Mouse (Mus musculus): ENCODE measurements at regions not wholly inside any gene's neighbourhood (a gene's known extent, or its start where the extent isn't known, plus 50 kb on each side); places are given as distances from the start of the nearest gene placed in this dataset.

GRCm38 (mm10) chr15:68620417-68621214 is 2119.9 kb upstream of the Lrrc6 start:
- H3K9ac ChIP-seq (ENCODE audit: low read length) = no peak overlapping the region
- no peak overlapping the region for H3K4me2 ChIP-seq (ENCODE audit: low read length)
- H3K4me3 ChIP-seq (ENCODE audit: low read depth, low read length) = no peak overlapping the region
- DNase-seq (ENCODE audit: low spot score) (no peak), ATAC-seq (no peak)
- no peaks in the 10 kb centered on the region for H3K9me3 ChIP-seq (replicated peaks; ENCODE audit: control insufficient read depth, low read length)
- 45% methylated on average over 6 of the region's 6 CpGs for WGBS
- H3K4me1 ChIP-seq (ENCODE audit: control insufficient read depth, insufficient read depth, low read length) = no peaks in the 10 kb centered on the region
- H3K27me3 ChIP-seq (replicated peaks; ENCODE audit: control insufficient read depth, insufficient read depth, low read length) = no peaks in the 10 kb centered on the region
- H3K36me3 ChIP-seq (ENCODE audit: control insufficient read depth, insufficient read depth, low read length) = no peaks in the 10 kb centered on the region
- H3K27ac ChIP-seq (ENCODE audit: low read depth, low read length) = no peak overlapping the region

DNA sequence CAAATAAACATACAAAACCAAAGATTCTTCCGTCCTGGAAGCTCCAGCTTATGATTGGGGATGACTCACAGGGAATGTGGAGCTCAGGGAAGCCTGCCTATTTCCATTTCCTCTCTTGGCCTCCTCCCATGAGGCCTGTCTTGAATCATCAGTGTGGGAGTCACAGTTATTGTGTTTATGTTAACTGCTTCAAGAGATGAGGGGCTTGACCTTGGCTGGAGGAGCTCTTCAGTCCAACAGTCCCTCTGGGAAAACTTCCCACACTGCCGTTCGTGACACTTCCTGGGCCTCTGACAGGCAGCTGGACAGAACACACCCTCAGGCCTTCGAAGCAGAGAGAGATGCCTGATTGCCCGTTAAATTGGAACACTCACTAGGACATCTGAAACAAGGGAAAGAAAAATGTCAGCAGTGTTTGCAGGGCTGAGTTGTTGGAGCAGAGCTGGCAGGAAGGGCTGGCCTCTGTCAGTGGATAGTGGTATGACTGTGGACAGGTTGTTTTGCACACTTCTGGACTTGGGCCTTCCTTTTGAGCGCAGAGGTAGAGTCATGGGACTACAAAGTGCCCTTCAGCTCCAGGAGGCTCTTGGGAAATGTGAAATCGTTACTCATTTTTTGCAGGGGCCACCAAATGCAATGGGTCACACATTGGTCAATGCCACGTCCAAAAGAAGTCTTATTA is 2105.5 kb upstream of the Lrrc6 start:
- Histone ChIP-seq H3K4me3 (ENCODE audit: low read depth, low read length) (no peak overlapping the region), H3K4me1 (ENCODE audit: control insufficient read depth, insufficient read depth, low read length) (no peaks in the 10 kb centered on the region), H3K27me3 (replicated peaks; ENCODE audit: control insufficient read depth, insufficient read depth, low read length) (no peaks in the 10 kb centered on the region), H3K9me3 (replicated peaks; ENCODE audit: control insufficient read depth, low read length) (no peaks in the 10 kb centered on the region), H3K36me3 (ENCODE audit: control insufficient read depth, insufficient read depth, low read length) (no peaks in the 10 kb centered on the region), H3K9ac (ENCODE audit: low read length) (no peak overlapping the region), H3K4me2 (ENCODE audit: low read length) (no peak overlapping the region), H3K27ac (ENCODE audit: low read depth, low read length) (no peak overlapping the region)
- DNase-seq (ENCODE audit: low spot score) (no peak), ATAC-seq (no peak)
- WGBS = 81% methylated on average over 8 of the region's 8 CpGs

- 88% methylated on average over 2 of the region's 2 CpGs for WGBS
- Histone ChIP-seq H3K4me2 (ENCODE audit: low read length) (no peak overlapping the region), H3K4me3 (ENCODE audit: low read depth, low read length) (no peak overlapping the region), H3K9ac (ENCODE audit: low read length) (no peak overlapping the region), H3K27me3 (replicated peaks; ENCODE audit: control insufficient read depth, insufficient read depth, low read length) (no peaks in the 10 kb centered on the region), H3K36me3 (ENCODE audit: control insufficient read depth, insufficient read depth, low read length) (no peaks in the 10 kb centered on the region), H3K27ac (ENCODE audit: low read depth, low read length) (no peak overlapping the region), H3K4me1 (ENCODE audit: control insufficient read depth, insufficient read depth, low read length) (no peaks in the 10 kb centered on the region), H3K9me3 (replicated peaks; ENCODE audit: control insufficient read depth, low read length) (no peaks in the 10 kb centered on the region)
- no peak for ATAC-seq
- no peak for DNase-seq (ENCODE audit: low spot score)
Observed at GRCm38 (mm10) chr15:68605478-68605877, 2104.8 kb upstream of the Lrrc6 start.

DNA sequence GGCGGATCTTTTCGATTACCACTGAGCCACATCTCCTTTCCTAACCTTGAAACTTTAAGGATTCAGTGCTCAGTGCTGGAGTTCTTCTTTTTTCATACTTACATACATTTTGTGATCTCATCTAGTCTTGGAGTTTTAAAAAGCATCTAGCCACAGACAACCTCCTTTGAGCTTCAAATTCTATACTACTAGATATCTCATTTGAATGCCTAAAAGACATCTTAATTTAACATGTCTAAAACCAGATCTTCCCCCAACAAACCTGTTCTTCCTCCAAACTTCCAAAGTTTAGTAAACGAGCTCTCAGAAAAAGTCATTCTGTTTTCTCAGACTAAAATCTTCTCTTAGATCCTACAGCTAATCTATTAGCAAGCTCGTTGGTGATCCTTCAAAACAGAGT is 2081.5 kb upstream of the Lrrc6 start:
- 82% methylated on average over 4 of the region's 4 CpGs for WGBS
- Histone ChIP-seq H3K4me1 (ENCODE audit: control insufficient read depth, insufficient read depth, low read length) (no peaks in the 10 kb centered on the region), H3K4me3 (ENCODE audit: low read depth, low read length) (no peak overlapping the region), H3K9me3 (replicated peaks; ENCODE audit: control insufficient read depth, low read length) (no peaks in the 10 kb centered on the region), H3K4me2 (ENCODE audit: low read length) (no peak overlapping the region), H3K27ac (ENCODE audit: low read depth, low read length) (no peak overlapping the region), H3K27me3 (replicated peaks; ENCODE audit: control insufficient read depth, insufficient read depth, low read length) (no peaks in the 10 kb centered on the region), H3K9ac (ENCODE audit: low read length) (no peak overlapping the region), H3K36me3 (ENCODE audit: control insufficient read depth, insufficient read depth, low read length) (no peaks in the 10 kb centered on the region)
- no peak for DNase-seq (ENCODE audit: low spot score)
- ATAC-seq = no peak

GRCm38 (mm10) chr15:68579486-68579885 is 2078.8 kb upstream of the Lrrc6 start:
- 98% methylated on average over 2 of the region's 2 CpGs for WGBS
- Histone ChIP-seq H3K9me3 (replicated peaks; ENCODE audit: control insufficient read depth, low read length) (no peaks in the 10 kb centered on the region), H3K9ac (ENCODE audit: low read length) (no peak overlapping the region), H3K4me3 (ENCODE audit: low read depth, low read length) (no peak overlapping the region), H3K27me3 (replicated peaks; ENCODE audit: control insufficient read depth, insufficient read depth, low read length) (no peaks in the 10 kb centered on the region), H3K27ac (ENCODE audit: low read depth, low read length) (no peak overlapping the region), H3K4me2 (ENCODE audit: low read length) (no peak overlapping the region), H3K4me1 (ENCODE audit: control insufficient read depth, insufficient read depth, low read length) (no peaks in the 10 kb centered on the region), H3K36me3 (ENCODE audit: control insufficient read depth, insufficient read depth, low read length) (no peaks in the 10 kb centered on the region)
- ATAC-seq (no peak), DNase-seq (ENCODE audit: low spot score) (no peak)

DNA sequence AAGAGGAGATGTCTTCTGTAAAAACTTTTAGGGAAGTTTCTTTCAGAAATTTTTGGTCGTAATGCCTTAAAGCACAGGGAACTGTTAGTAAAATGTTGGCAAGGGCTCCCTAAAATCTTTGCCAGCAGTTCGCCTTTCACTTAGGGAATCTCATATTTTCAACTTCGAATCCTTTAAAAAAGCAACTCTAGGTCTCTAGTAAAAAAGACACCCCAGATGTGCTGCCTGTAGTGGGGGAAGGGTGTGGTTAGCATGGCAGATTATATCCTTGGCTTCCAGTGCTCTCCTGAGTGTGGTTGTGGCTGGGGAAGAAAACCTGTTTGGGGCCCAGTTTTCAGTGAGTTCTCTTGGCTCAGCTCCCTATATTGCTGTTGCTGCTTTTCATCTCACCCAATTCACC is 2059.9 kb upstream of the Lrrc6 start:
- H3K36me3 ChIP-seq (ENCODE audit: control insufficient read depth, insufficient read depth, low read length) = no peaks in the 10 kb centered on the region
- H3K27ac ChIP-seq (ENCODE audit: low read depth, low read length) = no peak overlapping the region
- no peaks in the 10 kb centered on the region for H3K4me1 ChIP-seq (ENCODE audit: control insufficient read depth, insufficient read depth, low read length)
- DNase-seq (ENCODE audit: low spot score) (peak; percentile 4), ATAC-seq (no peak)
- no peak overlapping the region for H3K4me3 ChIP-seq (ENCODE audit: low read depth, low read length)
- H3K9me3 ChIP-seq (replicated peaks; ENCODE audit: control insufficient read depth, low read length) = no peaks in the 10 kb centered on the region
- no peak overlapping the region for H3K4me2 ChIP-seq (ENCODE audit: low read length)
- WGBS = 89% methylated on average over 3 of the region's 3 CpGs
- no peak overlapping the region for H3K9ac ChIP-seq (ENCODE audit: low read length)
- no peaks in the 10 kb centered on the region for H3K27me3 ChIP-seq (replicated peaks; ENCODE audit: control insufficient read depth, insufficient read depth, low read length)

GRCm38 (mm10) chr15:68556133-68556532 is 2055.4 kb upstream of the Lrrc6 start:
- ATAC-seq (no peak), DNase-seq (ENCODE audit: low spot score) (no peak)
- Histone ChIP-seq H3K4me3 (ENCODE audit: low read depth, low read length) (no peak overlapping the region), H3K36me3 (ENCODE audit: control insufficient read depth, insufficient read depth, low read length) (no peaks in the 10 kb centered on the region), H3K4me2 (ENCODE audit: low read length) (no peak overlapping the region), H3K9me3 (replicated peaks; ENCODE audit: control insufficient read depth, low read length) (no peaks in the 10 kb centered on the region), H3K9ac (ENCODE audit: low read length) (no peak overlapping the region), H3K27me3 (replicated peaks; ENCODE audit: control insufficient read depth, insufficient read depth, low read length) (no peaks in the 10 kb centered on the region), H3K27ac (ENCODE audit: low read depth, low read length) (no peak overlapping the region), H3K4me1 (ENCODE audit: control insufficient read depth, insufficient read depth, low read length) (no peaks in the 10 kb centered on the region)
- 88% methylated on average over 7 of the region's 7 CpGs for WGBS

GRCm38 (mm10) chr15:68536055-68536325 is 2035.3 kb upstream of the Lrrc6 start:
- no peak overlapping the region for H3K4me2 ChIP-seq (ENCODE audit: low read length)
- 1% methylated on average over 4 of the region's 4 CpGs for WGBS
- no peaks in the 10 kb centered on the region for H3K27me3 ChIP-seq (replicated peaks; ENCODE audit: control insufficient read depth, insufficient read depth, low read length)
- peaks cover 9% of the 10 kb centered on the region for H3K4me1 ChIP-seq (ENCODE audit: control insufficient read depth, insufficient read depth, low read length)
- H3K36me3 ChIP-seq (ENCODE audit: control insufficient read depth, insufficient read depth, low read length) = no peaks in the 10 kb centered on the region
- H3K27ac ChIP-seq (ENCODE audit: low read depth, low read length) = no peak overlapping the region
- no peak overlapping the region for H3K4me3 ChIP-seq (ENCODE audit: low read depth, low read length)
- no peaks in the 10 kb centered on the region for H3K9me3 ChIP-seq (replicated peaks; ENCODE audit: control insufficient read depth, low read length)
- H3K9ac ChIP-seq (ENCODE audit: low read length) = no peak overlapping the region
- ATAC-seq = peak; percentile 78
- no peak for DNase-seq (ENCODE audit: low spot score)

- H3K36me3 ChIP-seq (ENCODE audit: control insufficient read depth, insufficient read depth, low read length) = no peaks in the 10 kb centered on the region
- no peak overlapping the region for H3K4me2 ChIP-seq (ENCODE audit: low read length)
- H3K4me3 ChIP-seq (ENCODE audit: low read depth, low read length) = no peak overlapping the region
- peaks cover 9% of the 10 kb centered on the region for H3K4me1 ChIP-seq (ENCODE audit: control insufficient read depth, insufficient read depth, low read length)
- H3K27me3 ChIP-seq (replicated peaks; ENCODE audit: control insufficient read depth, insufficient read depth, low read length) = no peaks in the 10 kb centered on the region
- no peaks in the 10 kb centered on the region for H3K9me3 ChIP-seq (replicated peaks; ENCODE audit: control insufficient read depth, low read length)
- no peak overlapping the region for H3K27ac ChIP-seq (ENCODE audit: low read depth, low read length)
- DNase-seq (ENCODE audit: low spot score) = peak; percentile 48
- 52% methylated on average over 10 of the region's 10 CpGs for WGBS
- ATAC-seq = peak; percentile 46; the same call in 1 of the 2 replicates
- no peak overlapping the region for H3K9ac ChIP-seq (ENCODE audit: low read length)
Observed at GRCm38 (mm10) chr15:68535297-68536054, 2034.8 kb upstream of the Lrrc6 start.
